ENCODE assay signal across 8 mouse cellular contexts in the genomic region with DNA sequence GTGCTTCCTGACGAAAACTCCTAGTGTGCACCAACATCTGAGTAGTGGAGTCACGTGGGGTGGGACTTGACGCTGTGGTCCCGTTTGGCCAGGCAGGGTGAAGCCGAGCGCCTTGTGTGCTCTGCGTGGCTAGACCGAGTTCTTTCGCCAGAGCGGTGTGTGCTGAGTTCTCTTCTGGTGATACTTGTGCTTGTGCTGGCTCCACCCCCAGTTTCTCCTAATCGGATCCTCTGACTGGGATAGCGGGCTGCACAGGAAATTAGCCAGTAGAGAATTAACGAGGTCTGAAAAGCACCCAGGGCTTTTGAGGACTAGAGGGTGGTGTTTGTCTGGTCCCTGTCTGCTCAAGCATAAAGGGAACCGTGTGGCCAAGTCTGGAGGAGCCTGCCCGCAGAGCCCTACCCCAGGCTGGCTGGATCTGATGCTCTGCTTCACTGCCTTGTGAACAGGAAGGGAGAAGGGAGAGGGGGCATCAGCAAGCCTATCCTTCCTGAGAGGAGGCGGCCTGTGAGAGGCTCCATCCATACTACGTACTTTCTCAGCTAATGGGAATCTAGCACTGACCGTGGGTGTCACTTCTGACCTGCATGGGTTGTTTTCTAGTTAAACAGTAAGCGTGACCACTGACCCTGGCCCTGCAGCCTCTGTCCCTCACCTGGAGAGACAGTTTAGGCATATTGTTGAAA. TPM values are rescaled to one million over a fixed set of nuclear protein-coding genes. Genes with fewer than 3 reads are reported as not detected.
DNase-seq lines count a peak whose midpoint lies in the region; ATAC-seq lines count a peak whose summit lies in the region.

No protein-coding gene starts in this region.

- peaks cover 42% of the 10 kb centered on the region for H3K4me1 ChIP-seq in brown adipose tissue, adult 24 weeks (ENCODE audit: control insufficient read depth, insufficient read depth, insufficient read length, low read length)
- peaks cover 14% of the 10 kb centered on the region for H3K4me1 ChIP-seq in midbrain, embryonic 12.5 days

- H3K4me3 ChIP-seq in brown adipose tissue, adult 24 weeks (ENCODE audit: insufficient read depth, low read depth, low read length), result peak overlapping the region; percentile 11; the same call in 1 of the 2 replicates
- H3K4me3 ChIP-seq in midbrain, embryonic 12.5 days, result no peak overlapping the region

- no peaks in the 10 kb centered on the region for H3K36me3 ChIP-seq in midbrain, embryonic 12.5 days

- no peaks in the 10 kb centered on the region for H3K9me3 ChIP-seq in midbrain, embryonic 12.5 days

- H3K9ac ChIP-seq in midbrain, embryonic 12.5 days (replicated peaks), result no peak overlapping the region

- ATAC-seq in midbrain, embryonic 12.5 days (ENCODE audit: low FRiP score, low read depth), result no peak

- 33% methylated on average over 19 of the region's 19 CpGs for WGBS in midbrain, embryonic 12.5 days

- H3K4me2 ChIP-seq in midbrain, embryonic 12.5 days (replicated peaks), result peak overlapping the region; percentile 29

- peak overlapping the region; percentile 28; the same call in 1 of the 2 replicates for H3K27ac ChIP-seq in brown adipose tissue, adult 24 weeks (replicated peaks; ENCODE audit: low read depth, low read length)
- H3K27ac ChIP-seq in midbrain, embryonic 12.5 days (replicated peaks), result no peak overlapping the region

- H3K27me3 ChIP-seq in midbrain, embryonic 12.5 days, result peaks cover 7% of the 10 kb centered on the region; the same call in 1 of the 2 replicates

- intact Hi-C loops in gastrocnemius, postnatal 14 days (cut with DNase I; ENCODE audit: low total_unique reads), result no loop called here
- intact Hi-C loops in left cerebral cortex, postnatal 10 days (cut with DNase I), result no loop called here

- peak; percentile 26 for DNase-seq in gastrocnemius, postnatal 14 days
- no peak for DNase-seq in gastrocnemius, postnatal 25 days
- DNase-seq in kidney, adult 18-20 months, result peak; percentile 81
- no peak for DNase-seq in thymus, postnatal 14 days
- no peak for DNase-seq in adrenal gland, postnatal 10 days
- DNase-seq in left cerebral cortex, postnatal 10 days (ENCODE audit: extremely low spot score in 1 of 2, low spot score in 2 of 2), result no peak

RNA-seq across cellular contexts. Expression of a gene that starts 28.7 kb away (rescaled TPM):
- 100 to 1,000 TPM; 239 to 291 TPM for total RNA-seq in gastrocnemius, postnatal 14 days (2021)
- total RNA-seq in gastrocnemius, postnatal 25 days (2021), result 100 to 1,000 TPM; 251 to 347 TPM
- polyA plus RNA-seq in brown adipose tissue, adult 24 weeks (2012; ENCODE audit: insufficient read depth, insufficient read length, missing spikeins), result 734 and 1,073 TPM in 2 replicates
- polyA plus RNA-seq in midbrain, embryonic 12.5 days (2016; fragmentation: Nextera tagmentation; extraction: Ambion mirVana), result 7.8 and 8.9 TPM in 2 replicates
- 100 to 1,000 TPM; 915 to 931 TPM for total RNA-seq in adrenal gland, postnatal 10 days (2021)
- 10 to 100 TPM; 46.5 to 48.4 TPM for total RNA-seq in left cerebral cortex, postnatal 10 days (2021)

RNA-seq across cellular contexts. Expression of a gene that starts 52.3 kb away (rescaled TPM):
- 1 to 10 TPM in 1 of 2 experiments, under 1 TPM in 1; 0.55 to 1.1 TPM for total RNA-seq in gastrocnemius, postnatal 14 days (2021)
- 1 to 10 TPM in 1 of 2 experiments, under 1 TPM in 1; 0.41 to 1.2 TPM for total RNA-seq in gastrocnemius, postnatal 25 days (2021)
- polyA plus RNA-seq in brown adipose tissue, adult 24 weeks (2012; ENCODE audit: insufficient read depth, insufficient read length, missing spikeins), result not detected in 2 replicates
- polyA plus RNA-seq in midbrain, embryonic 12.5 days (2016; fragmentation: Nextera tagmentation; extraction: Ambion mirVana), result 22.2 and 28.0 TPM in 2 replicates
- total RNA-seq in adrenal gland, postnatal 10 days (2021), result 1 to 10 TPM; 5.7 to 6.8 TPM
- total RNA-seq in left cerebral cortex, postnatal 10 days (2021), result 1 to 10 TPM; 2.7 to 3.6 TPM

Comparison
In these comparisons a context has a peak if more than half of its experiments do, and no peak if none do; other contexts are left out.
1. DNase-seq: peak in gastrocnemius, postnatal 14 days (single experiment) and kidney, adult 18-20 months (single experiment); none in gastrocnemius, postnatal 25 days (single experiment), thymus, postnatal 14 days (single experiment), adrenal gland, postnatal 10 days (single experiment) and left cerebral cortex, postnatal 10 days (0 of 2).
2. RNA of a gene that starts 28.7 kb away (total RNA-seq): 915 to 931 TPM in adrenal gland, postnatal 10 days, 251 to 347 TPM in gastrocnemius, postnatal 25 days and 239 to 291 TPM in gastrocnemius, postnatal 14 days; 46.5 to 48.4 TPM in left cerebral cortex, postnatal 10 days; every median in the first group is over 4 times any median in the second.